Mouse (Mus musculus) CH12.LX (cell line): ENCODE data around the gene Tmem254a.
"Not testable (repeated sequence)": the region's sequence is repeated elsewhere in the genome, so short reads cannot be mapped to it uniquely, and the experiment has no call there.

Source experiments
- CTCF ChIP-seq, 2 experiments: IDR thresholded peaks in 1 of 2; conservative IDR thresholded peaks in 1 of 2; 2 replicates each; pipeline ENCODE4 v1.5.1; 2011 to 2012; ENCODE audit warnings: low read depth in 2 of 2, low read length in 2 of 2, improper control_type of control experiment in 1 of 2, inconsistent platforms in 1 of 2, mild to moderate bottlenecking in 1 of 2, moderate library complexity in 1 of 2
- EP300 ChIP-seq: IDR thresholded peaks from 2 replicates; pipeline ENCODE4 v1.6.1; 2011; ENCODE audit warnings: low read length, improper control_type of control experiment
- JUN ChIP-seq: IDR thresholded peaks from 2 replicates; pipeline ENCODE4 v1.6.1; 2011; ENCODE audit warnings: low read depth, mild to moderate bottlenecking, low read length, improper control_type of control experiment, moderate library complexity; ENCODE audit not compliant: insufficient read depth
- MXI1 ChIP-seq: IDR thresholded peaks from 2 replicates; pipeline ENCODE4 v1.6.1; 2011; ENCODE audit warnings: mild to moderate bottlenecking, low read depth, low read length, improper control_type of control experiment
- USF1 ChIP-seq: IDR thresholded peaks from 2 replicates; pipeline ENCODE4 v1.6.1; 2014; ENCODE audit warnings: low read depth, mild to moderate bottlenecking, inconsistent platforms, low read length, improper control_type of control experiment
- ZNF384 ChIP-seq: IDR thresholded peaks from 2 replicates; pipeline ENCODE4 v1.6.1; 2012; ENCODE audit warnings: low read depth, low read length, improper control_type of control experiment, inconsistent platforms

- not testable (repeated sequence) for TF ChIP-seq EP300; JUN; MXI1; ZNF384; CTCF (conservative IDR thresholded peaks at IDR 0.05 in 1 of 2, IDR thresholded peaks at IDR 0.05 in 1 of 2; ENCODE audit: low read depth in 2 of 2, low read length in 2 of 2); USF1
Measured at GRCm38 (mm10) chr14:25905243-25905642, 22.2 kb downstream of the Tmem254a start.
